Mouse (Mus musculus) Muller cell, postnatal 12 days (primary cell): Measurements from ENCODE around the gene Actn2.

Source experiments
- DNase-seq: peaks from one replicate; pipeline ENCODE4 v3.0.0-alpha.2; 2015; ENCODE audit errors: inconsistent ontology term

Actn2 gene

DNA sequence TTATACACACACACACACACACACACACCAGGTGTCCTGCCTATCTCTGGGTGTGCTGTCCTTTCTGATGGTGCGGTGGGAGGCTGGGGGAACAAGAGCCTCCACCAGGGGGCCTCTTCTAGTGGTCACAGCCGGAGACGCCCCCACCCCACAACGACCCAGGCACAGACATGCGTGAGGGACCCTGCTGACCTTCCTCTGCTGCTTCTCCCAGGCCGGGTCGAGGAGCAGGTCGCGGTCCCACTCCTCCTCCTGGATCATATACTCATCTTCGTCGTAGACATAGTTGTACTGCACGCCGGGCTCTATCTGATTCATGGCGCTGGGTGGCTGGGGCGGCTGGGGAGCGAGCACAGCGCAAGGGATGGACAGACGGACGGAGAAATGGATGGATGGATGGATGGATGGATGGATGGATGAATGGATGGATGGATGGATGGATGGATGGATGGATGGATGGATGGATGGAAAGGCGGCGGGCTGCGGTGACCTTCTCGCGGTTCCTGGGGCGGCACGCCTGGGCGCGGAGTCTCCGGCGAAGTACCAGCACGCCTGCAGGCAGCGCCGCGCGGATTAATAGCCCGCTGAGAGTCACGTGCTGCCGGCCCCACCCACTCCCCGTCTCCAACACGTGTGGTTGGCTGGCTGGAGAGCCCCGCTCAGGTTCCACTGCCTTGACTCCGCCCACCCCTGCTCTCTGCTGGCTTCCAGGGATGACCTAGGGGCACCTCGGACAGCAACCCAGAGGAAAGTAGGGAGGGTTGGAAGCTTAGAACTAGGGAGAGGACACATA is at the start of gene Actn2:
TSS of gene Actn2 (minus strand) at position 578 of the 793 bp plus-strand sequence.
- peak; percentile 73 for DNase-seq

DNA sequence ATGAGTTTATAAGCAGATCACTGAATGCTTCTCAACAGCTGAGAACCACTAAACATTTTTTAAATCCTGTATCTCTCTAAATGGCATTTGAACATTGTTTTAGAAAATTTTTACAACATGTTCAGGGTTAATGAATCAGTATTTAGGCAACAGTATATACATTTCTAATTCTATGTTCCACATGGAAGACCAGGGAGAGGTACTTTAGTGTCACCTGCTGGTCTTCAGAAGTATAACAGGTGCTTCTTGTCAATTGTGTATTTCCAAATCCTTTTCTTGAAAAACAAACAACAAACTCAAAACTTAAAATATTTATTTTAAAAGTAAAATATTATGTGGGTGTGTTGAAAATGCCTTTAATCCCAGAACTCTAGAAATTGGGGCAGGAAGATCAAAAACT is 45.7 kb upstream of the Actn2 start:
- peak; percentile 26 for DNase-seq

DNA sequence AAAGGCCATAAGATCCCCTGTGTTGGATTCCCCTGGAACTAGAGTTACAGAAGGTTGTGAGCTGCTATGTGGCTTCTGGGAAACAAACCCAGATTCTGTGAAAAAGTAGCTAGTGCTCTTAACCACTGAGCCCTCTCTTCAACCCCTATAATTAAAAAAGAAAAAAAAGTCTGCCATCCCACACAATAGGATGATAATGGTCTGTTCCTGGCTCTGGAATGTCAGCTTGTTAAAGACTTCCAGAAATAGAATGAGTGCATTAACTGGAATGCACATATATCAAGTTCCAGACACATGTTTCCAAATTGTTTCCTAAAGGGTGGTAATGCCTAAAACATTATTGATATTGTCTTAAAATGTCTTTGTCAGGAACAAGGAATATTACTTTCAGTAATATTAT is 44.2 kb upstream of the Actn2 start:
- peak; percentile 35 for DNase-seq

DNA sequence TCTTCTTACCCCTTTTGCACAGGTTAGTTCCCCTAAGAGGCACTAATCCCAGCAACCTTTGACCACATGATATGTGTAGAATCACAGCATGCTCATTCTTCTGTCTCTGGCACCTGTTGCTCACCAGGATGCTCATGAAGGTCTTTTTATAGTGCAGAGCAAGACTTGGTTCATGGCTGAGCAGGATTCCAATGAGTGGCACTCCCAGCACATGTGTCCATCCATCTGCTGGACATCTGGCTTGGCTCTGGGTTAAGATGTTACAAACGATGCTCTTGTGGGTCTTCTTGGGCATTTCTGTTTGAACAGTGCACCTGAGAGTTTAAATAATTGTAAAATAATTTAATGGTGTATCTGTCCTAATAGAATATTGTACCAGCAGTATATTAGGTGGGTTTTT is 36.2 kb upstream of the Actn2 start:
- DNase-seq, result no peak

DNA sequence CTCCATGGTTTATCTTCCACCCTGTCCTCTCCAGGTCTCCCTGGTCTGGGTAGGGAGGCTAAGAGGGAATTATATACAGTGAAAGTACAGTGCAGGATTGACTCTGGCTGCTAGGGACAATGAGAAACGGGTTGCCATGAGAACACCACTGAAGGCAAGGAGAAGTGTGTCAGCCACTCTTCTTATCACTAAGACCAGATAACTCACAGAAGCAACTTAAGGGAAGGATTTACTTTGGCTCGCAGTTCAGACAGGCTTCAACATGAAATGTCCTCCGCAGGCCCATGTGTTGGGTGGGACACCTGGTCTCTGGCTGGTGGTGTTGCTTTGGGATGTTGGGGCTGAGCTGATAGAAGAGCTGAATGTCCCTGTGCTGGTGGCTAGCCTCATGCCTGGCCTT is 32.2 kb upstream of the Actn2 start:
- no peak for DNase-seq

DNA sequence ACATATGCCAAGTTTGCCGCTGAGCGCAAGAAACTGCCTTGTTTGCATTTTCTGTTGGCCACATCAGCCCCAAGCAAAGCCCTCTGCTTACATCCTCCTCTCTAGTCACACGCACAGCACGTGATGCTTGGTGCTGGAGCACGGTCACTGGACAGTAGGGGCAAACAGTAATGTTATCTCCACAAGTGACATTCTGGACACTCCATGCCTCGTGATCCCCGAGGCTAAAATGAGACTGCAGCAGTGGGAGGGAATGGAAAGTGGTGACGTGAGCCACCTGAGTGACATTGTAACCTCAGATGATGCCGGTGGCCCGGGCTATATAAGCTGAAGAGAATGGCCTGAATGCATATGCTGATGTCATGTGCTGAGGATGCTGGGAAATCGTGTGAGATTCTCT is 29.4 kb upstream of the Actn2 start:
- DNase-seq, result no peak

DNA sequence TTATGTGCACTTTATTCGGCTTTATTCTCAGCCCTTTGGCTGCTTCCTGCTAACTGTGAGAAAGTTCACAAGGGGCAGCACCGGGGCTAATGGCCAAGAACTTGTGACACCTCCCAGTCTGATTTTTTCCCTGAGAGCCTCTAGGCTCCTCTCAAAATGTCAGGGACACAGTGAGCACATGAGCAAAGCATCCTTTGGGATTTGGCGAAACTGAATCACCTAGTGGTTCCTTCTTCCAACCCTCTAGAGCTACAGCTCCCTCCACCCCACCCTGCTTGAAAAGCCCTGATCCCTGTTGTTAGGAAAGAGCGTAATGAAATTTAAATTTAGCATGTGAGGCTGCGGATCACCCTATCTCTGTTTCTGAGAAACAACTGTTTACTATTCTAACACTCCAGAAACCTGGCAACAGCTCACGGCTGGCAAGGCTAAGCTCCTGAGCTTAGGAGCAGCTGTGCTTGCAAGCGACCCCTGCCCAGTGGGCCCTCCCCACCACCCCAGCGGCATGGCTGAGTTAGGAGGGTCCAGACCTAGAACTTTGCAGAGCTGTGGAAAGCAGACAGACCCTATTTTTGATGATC is 28.6 kb upstream of the Actn2 start:
- no peak for DNase-seq

DNA sequence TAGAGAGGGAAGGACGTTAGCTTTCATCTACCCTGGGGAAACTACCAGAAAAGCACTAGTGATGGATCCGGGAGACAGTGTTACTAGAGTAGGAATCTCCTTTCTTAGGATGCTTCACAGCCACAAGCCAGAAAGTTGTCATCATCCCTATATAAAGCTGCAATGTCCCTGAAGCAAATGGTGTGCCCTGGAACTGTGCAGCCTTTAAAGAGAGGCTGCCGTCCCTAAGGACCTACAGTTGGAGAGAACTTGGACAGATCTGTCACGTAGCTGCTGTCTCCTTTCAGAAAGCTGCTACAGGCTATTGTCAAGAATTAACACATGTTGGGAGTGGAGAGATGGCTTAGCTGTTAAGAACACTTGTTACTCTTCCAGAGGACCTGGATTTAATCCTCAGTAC is 20.9 kb upstream of the Actn2 start:
- DNase-seq, result no peak

DNA sequence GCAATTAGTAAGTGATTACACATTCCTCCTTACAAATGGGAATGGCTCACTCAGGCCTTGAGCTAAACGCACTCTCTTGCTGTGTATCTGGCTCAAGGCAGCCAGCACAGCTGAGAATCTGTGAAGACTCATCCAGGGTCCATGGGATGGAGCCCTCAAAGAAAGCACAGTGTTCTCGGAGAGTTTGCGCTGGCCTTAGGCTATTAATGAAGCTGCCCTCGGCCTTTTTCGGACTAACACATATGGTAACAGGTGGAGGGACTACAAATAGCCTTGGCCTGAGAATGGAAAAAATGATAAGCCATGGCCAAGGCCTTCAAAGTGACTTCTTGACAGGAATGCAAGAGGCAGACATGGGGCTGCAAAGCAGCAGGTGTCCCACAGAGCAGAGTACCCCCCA is 17.0 kb upstream of the Actn2 start:
- no peak for DNase-seq

DNA sequence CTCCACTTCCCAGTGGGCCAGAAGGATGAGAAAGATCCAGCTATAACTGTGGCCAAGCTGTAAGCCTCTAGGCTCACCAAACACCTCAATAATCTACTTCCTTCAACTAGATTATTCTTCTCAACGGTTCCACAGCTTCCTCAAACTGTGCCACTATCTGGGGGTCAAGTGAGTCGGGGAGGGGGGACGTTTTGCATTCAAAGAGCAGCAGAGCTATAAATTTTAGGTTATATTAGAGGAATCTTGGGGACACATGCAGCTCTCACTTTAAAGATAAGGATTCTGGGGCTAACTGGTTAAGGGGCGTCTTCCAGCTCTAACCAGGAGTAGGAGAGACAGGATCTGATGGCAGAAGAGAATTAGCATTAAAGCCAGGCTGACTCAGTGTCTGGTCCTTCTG is 15.6 kb upstream of the Actn2 start:
- DNase-seq, result no peak

DNA sequence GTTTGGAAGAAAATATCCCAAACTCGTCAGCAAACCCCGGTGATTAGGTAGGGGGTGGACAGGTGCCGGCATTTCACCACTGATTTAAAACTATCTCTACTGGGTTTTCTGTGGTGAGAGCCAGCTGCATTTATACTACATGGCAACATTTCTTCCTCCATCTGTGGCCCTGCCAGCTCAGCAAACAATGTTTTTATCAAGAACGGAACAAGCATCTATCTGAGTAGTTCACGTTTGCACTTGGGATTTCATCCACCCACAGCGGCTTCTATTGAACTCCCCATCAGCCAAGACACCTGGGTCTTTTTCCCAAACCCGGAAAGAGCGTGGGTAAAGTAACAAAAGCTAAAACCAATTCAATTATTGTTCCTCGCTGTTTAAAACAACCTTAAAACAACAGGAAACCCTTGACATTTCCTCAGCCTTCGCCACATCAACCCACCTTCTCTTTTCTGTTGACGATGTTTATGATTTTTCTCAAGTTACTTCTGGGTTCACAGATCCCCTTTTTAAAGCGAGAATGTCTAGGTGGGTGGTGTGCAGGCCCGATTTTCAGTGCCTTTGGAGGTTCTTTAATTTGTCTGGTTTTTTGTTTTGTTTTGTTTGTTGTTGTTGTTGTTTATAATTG is 8.8 kb upstream of the Actn2 start:
- no peak for DNase-seq

DNA sequence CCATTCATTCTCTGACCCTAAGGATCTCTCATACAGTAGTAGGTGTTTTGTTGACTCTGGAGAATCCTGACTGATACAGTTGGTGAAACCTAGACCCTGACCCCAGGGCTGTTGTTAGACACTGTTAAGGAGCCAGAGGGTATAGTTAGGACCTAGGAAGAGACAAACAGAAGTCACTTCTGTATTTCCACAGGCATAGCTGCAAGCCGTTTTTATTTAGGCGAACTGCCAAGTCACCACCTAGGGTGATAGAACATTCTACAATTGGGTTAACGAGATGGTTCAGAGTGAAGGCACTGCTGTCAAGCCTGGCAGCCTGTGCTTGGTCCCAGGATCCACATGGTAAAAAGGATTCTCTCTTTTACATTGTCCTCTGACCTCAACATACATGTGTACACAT is 6.3 kb upstream of the Actn2 start:
- DNase-seq, result no peak

DNA sequence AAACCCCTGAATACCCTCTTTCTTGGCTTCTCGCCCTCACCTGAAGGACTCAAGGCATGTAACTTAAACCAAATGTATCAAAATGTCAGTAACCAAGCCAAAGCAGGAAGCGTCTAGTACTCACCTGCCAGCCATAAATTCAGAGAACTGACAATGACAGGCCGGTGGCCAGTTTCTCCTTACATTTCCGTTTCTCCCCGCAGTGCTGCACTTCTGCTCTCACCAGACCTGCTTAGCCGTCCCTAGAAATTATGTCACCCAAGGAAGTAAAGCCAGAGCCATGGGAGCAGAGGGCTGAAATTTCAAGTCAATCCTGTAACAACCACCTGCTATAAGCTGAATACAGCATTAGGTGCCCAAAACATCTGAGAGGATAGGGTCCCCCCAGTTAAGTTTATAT is 887 bp upstream of the Actn2 start:
- no peak for DNase-seq

DNA sequence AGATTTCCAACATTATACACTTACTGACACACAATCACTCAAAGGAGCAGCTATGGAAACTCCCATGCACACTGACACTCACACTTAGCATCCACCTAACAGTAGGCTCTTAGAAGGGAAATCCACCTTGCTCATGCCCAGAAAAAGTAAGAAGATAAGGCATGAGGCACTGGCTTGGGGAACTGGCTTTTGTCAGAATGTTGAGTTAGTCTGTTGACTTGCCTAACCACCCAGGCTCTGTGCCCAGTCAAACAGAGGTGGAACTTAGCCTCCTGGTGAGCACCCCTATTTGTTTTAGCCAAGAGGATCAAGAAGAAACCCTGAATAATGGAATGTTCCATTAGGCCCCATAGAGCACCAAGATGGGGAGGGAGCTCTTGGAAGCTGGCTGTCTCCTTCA is 1.1 kb downstream of the Actn2 start:
- DNase-seq, result no peak

DNA sequence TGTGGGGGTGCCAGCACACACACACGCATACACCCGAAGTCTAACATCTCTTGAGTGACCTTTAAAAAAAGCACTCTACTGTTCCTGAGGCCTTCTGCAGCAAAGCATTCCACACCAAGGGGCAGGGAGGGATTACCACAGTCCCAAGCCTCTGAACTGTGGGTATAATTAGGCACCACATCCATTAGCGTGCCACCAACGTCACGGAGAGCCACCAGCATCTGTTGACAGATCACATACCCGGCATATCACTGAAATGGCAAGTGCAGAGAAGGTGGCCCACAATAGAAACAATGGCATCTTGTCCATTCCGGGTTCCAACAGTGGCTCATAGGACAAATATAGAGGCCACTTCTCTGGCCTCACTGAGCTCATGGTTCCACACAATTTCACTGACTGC is 2.8 kb downstream of the Actn2 start:
- no peak for DNase-seq

DNA sequence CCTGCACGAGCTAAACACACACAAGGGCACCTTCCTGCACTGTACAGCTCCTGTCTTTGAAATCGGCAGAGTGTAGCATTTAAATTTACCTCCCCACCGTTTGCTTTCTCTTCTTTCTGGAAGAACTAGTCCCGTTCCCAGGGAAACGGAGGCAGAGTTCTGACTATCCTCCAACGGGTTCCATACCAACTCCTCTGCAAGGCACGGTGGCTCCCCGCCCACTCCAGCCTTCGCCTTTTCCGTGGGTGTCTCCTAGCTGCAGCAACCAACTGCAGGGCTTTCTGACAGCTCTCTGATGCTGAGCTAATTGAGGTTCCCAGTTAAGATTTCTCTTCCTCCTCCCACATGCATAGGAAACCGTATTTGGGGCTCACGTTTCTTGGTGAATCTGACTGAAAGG is 6.5 kb downstream of the Actn2 start:
- no peak for DNase-seq

DNA sequence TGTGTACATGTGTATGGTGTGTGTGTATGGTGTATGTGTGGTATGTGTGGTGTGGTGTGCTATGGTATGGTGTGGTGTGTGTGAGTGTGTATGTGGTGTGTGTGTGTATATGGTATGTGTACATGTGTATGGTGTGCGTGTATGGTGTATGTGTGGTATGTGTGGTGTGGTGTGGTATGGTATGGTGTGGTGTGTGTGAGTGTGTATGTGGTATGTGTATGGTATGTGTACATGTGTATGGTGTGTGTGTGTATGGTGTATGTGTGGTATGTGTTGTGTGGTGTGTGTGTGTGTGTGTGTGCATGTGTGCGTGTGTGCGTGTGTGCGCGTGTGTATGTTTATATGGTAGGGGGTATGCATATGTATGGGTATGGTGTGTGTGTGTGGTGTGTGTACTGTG is 9.0 kb downstream of the Actn2 start:
- DNase-seq, result no peak

DNA sequence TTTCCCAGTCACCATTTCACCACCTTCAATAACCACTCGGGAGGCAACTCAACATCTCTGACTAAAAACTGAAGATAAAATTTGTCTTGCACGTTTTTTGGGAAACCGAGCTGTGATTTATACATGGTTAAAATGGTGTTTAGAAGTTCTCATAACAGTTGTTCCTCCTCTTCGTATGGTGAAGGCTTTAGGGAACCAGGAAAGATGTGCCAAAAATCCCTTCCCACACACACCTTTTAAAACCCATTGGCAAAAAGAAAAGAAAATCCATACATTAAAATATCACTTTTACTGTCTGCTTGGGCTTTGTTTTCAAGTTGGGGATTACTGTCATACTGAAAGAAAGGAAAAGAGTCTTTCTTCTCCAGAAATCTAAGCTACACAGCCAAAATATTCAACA is 12.2 kb downstream of the Actn2 start:
- no peak for DNase-seq

DNA sequence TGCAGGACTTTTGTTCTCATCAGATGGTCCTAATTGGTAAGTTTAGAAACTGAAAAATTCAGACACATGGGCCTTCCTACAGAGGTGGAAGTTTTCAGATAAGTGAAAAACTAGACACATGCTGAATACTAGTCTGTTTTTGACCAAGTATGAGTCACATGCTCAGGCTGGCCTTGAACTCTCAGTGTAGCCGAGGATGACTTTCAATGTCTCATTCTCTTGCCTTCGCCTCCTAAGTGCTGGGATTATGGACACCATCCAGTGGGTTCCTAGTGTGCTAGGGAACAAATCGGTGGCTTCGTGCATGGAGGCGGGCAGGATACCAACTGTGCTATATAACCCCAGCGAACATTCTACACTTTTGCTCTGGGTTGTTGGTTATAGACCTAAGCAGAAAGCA is 13.0 kb downstream of the Actn2 start:
- no peak for DNase-seq

DNA sequence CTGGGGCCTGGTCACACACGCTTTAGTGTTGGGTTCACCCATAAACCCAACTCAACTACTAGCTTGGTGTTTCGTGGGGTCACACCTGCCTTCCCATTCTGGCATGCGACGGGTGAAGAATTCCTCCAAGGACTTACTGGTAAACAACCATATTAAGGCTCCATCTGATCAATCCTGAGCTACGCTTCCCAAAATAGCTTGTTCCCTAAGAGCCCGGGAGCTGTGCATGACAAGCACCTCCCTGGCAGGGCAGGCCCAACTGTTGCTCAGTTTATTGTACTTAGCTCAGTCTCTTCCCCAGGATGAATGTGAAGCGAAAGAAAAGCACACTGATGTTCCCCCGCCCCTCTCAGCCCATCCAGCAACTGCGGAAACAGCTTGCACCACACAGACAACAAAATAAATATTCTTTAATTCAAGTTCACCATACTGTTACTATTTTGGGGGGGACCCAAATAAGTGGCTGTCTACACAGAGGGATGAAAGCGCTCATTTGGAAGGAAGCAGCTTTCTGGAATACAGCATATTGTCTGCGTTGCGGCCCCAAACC is 17.4 kb downstream of the Actn2 start:
- DNase-seq, result no peak

DNA sequence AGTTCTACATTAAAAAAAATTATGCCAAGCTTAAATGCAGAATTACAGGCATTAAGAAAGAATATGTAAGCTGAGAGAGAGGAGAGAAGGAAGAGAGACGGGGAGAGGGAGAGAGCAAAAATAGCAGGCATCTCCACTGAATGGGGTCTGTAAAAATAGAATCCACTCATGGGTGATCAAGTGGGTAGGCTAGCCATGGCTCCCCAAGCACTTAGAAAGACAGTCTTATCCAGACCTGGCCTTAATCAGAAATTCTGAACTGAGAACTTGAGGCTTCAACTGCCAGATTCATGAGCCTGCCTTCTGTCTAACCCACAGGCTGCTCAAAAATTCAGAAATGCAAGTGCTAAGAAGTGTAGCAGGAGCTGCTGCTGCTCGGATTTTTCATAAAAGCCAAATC is 20.4 kb downstream of the Actn2 start:
- no peak for DNase-seq

DNA sequence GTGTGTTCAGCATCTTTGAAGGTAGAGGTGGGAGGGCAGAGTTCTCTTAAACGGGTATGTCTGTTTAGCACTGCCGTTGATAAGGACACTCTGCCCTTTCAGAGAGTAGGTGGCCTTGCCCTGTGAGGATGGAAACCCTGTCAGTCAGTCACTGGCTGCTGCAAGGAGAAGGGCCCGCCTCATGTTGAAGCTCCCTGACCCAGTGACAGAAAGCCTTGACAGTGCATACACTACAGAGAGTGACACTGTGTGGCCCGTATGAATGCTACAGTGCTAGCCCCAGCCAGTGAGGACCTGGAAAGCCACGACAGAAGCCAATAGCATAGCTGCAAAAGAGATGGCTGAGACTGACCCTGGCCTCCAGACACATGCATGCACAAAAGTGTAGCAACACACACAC is 22.5 kb downstream of the Actn2 start:
- DNase-seq, result no peak

DNA sequence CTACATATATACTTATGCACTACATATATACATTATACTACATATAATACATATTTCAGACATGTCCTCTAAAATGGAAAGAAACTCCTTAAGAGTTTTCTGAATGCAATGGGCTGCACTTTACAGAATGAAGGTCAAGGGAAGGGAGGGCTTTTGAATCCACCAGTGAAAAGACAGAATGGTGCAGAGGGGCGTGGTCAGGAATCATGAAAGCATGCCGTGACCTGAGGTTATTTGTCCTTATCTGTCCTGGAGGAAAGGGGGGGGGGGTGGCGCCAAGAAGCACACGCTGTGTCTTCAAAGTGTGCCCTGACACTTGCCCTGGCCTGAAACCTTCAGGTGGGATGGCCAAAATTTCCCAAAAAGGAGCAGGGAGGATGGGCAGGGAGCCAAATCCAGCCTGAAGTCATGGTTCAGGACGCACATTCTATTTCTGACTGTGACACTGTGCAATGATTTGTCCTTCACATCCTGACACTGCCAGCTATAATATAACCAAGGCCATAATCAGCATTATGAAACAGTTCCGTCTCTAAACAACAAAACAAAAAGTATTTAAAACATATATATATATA is 23.3 kb downstream of the Actn2 start:
- no peak for DNase-seq
